In the genomic region with DNA sequence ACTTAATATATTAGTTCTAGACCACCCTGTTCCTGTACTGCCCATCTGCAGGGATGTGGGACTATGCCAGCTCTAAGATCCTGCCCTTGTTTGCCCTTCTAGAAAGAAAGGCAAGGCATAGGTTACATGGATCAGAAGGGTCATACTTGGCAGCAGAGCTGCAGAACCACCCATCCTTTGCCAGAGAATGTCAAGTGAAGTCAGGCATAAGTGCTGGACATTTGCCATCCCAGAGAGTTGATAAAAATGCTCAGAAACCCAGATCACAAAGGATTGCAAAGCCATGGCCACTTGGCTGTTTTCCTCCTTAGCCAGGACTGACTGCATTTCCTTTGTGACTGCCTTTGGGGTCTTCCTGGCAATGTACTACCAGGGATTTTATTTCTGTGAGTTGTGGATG, we compare ENCODE assay signal across 23 mouse cellular contexts.
DNase-seq lines count a peak whose midpoint lies in the region; ATAC-seq lines count a peak whose summit lies in the region.
"Had no signal": no experiment of that assay in that cellular context is flagged by ENCODE, and none has a peak within 500 bp of the region (broad histone marks: within the 10 kb centered on the region; RNA-seq: fewer than 3 reads in every experiment).

No protein-coding gene starts in this region.

- no peak overlapping the region for H3K9ac ChIP-seq in heart, embryonic 15.5 days
- H3K9ac ChIP-seq in heart, embryonic 12.5 days, result no peak overlapping the region
- H3K9ac ChIP-seq: forebrain, embryonic 13.5 days; kidney, embryonic 15.5 days; limb, embryonic 15.5 days; liver, embryonic 14.5 days; neural tube, embryonic 13.5 days had no signal

- peaks cover 16% of the 10 kb centered on the region for H3K4me1 ChIP-seq in heart, embryonic 15.5 days (replicated peaks)
- peaks cover 8% of the 10 kb centered on the region; the same call in 1 of the 2 replicates for H3K4me1 ChIP-seq in heart, embryonic 12.5 days (replicated peaks)
- H3K4me1 ChIP-seq: kidney, embryonic 15.5 days; limb, embryonic 15.5 days had no signal

- no peak for ATAC-seq in heart, embryonic 15.5 days (replicated peaks; ENCODE audit: insufficient number of reproducible peaks, insufficient read depth, low FRiP score, low read depth)
- ATAC-seq in heart, embryonic 12.5 days (ENCODE audit: insufficient number of reproducible peaks, low FRiP score), result no peak
- ATAC-seq: forebrain, embryonic 13.5 days had no signal

- intact Hi-C loops in left cerebral cortex, postnatal 4 days (cut with DNase I), result loop anchor here (10.0 kb wide), 1 partner anchor 121 kb away; no protein-coding TSS in a partner anchor
- intact Hi-C loops in left cerebral cortex, postnatal 25 days (cut with DNase I), result no loop called here

- no peaks in the 10 kb centered on the region for H3K36me3 ChIP-seq in heart, embryonic 15.5 days
- H3K36me3 ChIP-seq in heart, embryonic 12.5 days, result no peaks in the 10 kb centered on the region
- H3K36me3 ChIP-seq: kidney, embryonic 15.5 days; limb, embryonic 15.5 days; neural tube, embryonic 13.5 days had no signal

- H3K27ac ChIP-seq in heart, embryonic 15.5 days, result peak overlapping the region; percentile 55; the same call in 1 of the 2 replicates
- H3K27ac ChIP-seq in heart, embryonic 12.5 days (ENCODE audit: poor library complexity, severe bottlenecking), result no peak overlapping the region
- H3K27ac ChIP-seq: forebrain, embryonic 13.5 days; kidney, embryonic 15.5 days; limb, embryonic 15.5 days; liver, embryonic 14.5 days; neural tube, embryonic 13.5 days had no signal

- H3K9me3 ChIP-seq in heart, embryonic 15.5 days (replicated peaks), result no peaks in the 10 kb centered on the region
- H3K9me3 ChIP-seq in heart, embryonic 12.5 days (replicated peaks), result no peaks in the 10 kb centered on the region
- H3K9me3 ChIP-seq: forebrain, embryonic 13.5 days; kidney, embryonic 15.5 days; limb, embryonic 15.5 days; neural tube, embryonic 13.5 days had no signal

- peak; percentile 66 for DNase-seq in left cerebral cortex, postnatal 4 days
- DNase-seq in left cerebral cortex, postnatal 25 days (ENCODE audit: low spot score in 2 of 2), result no peak
- peak; percentile 4 for DNase-seq in 3T3-L1 (ENCODE audit: low read depth, low spot score)
- DNase-seq in Muller cell, postnatal 12 days (ENCODE audit: inconsistent ontology term), result peak; percentile 75
- DNase-seq in right cerebral cortex, adult 18-20 months, result no peak
- DNase-seq: adrenal gland, postnatal 14 days; embryo, embryonic 11 days; gastrocnemius, postnatal 36 days; kidney, adult 11 months; kidney, postnatal 36 days; layer of hippocampus, postnatal 36 days; midbrain, embryonic 14.5 days; retina, postnatal 1 day; thymus, postnatal 14 days had no signal

- H3K4me3 ChIP-seq in heart, embryonic 15.5 days, result no peak overlapping the region
- H3K4me3 ChIP-seq in heart, embryonic 12.5 days, result no peak overlapping the region
- H3K4me3 ChIP-seq: forebrain, embryonic 13.5 days; kidney, embryonic 15.5 days; limb, embryonic 15.5 days; myocyte; neural tube, embryonic 13.5 days had no signal

- no peaks in the 10 kb centered on the region for H3K27me3 ChIP-seq in heart, embryonic 15.5 days
- no peaks in the 10 kb centered on the region for H3K27me3 ChIP-seq in heart, embryonic 12.5 days (replicated peaks)
- H3K27me3 ChIP-seq: forebrain, embryonic 13.5 days; kidney, embryonic 15.5 days; limb, embryonic 15.5 days; neural tube, embryonic 13.5 days had no signal

- no peak overlapping the region for H3K4me2 ChIP-seq in heart, embryonic 15.5 days
- no peak overlapping the region for H3K4me2 ChIP-seq in heart, embryonic 12.5 days
- H3K4me2 ChIP-seq: forebrain, embryonic 13.5 days; heart, embryonic 11.5 days; kidney, embryonic 15.5 days; limb, embryonic 15.5 days; neural tube, embryonic 13.5 days had no signal

Comparison
In these comparisons a context has a peak if more than half of its experiments do, and no peak if none do; other contexts are left out.
1. DNase-seq: peak in left cerebral cortex, postnatal 4 days (single experiment), 3T3-L1 (single experiment) and Muller cell, postnatal 12 days (single experiment); none in left cerebral cortex, postnatal 25 days (0 of 2) and right cerebral cortex, adult 18-20 months (single experiment).